Mouse (Mus musculus): ENCODE data around the gene Lin28b.

DNA sequence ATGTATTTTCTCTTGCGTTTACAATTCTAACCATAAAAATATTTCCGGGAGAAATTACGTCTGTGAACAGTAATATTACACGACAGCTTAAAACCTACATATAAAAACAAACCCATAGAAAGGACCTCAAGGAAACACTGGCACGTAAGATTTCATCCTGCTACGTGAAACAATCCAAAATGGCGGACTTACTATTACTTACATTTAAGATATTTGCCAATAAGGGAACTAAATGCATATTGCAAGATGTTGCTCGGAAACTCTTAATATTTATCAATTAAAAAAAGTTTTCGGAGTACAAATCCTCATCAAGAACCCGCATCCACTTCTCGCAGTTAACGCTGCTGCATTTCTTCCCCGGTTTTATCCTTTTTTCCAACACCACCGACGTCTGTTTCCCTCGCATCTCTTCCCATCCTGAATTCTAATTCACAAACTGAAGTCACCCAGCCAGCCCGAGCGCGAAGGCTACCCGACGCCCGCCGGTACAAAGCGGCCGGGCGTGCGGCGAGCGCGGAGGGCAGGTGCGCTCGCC lies 902 bp downstream of the Lin28b start:
- no peak for TF ChIP-seq CTCF (IDR thresholded peaks at IDR 0.05; ENCODE audit: extremely low read depth, insufficient read length, insufficient replicate concordance, low read depth, low read length)
- no peak for TF ChIP-seq POLR2A (IDR thresholded peaks at IDR 0.05; ENCODE audit: low read depth, low read length)
